In genomic region chr16:94396641-94397040, GRCm38 (mm10) we compare ENCODE assay signal across 12 mouse cellular contexts.
"Had no signal": no experiment of that assay in that cellular context is flagged by ENCODE, and none has a peak within 500 bp of the region (broad histone marks: within the 10 kb centered on the region; RNA-seq: fewer than 3 reads in every experiment).

No protein-coding gene starts in this region.

- H3K27me3 ChIP-seq: limb, embryonic 13.5 days; liver, embryonic 15.5 days; midbrain, embryonic 12.5 days; stomach, embryonic 15.5 days had no signal

- H3K4me2 ChIP-seq: limb, embryonic 13.5 days; liver, embryonic 15.5 days; midbrain, embryonic 12.5 days; stomach, embryonic 15.5 days had no signal

- H3K36me3 ChIP-seq: stomach, embryonic 15.5 days had no signal

- DNase-seq: kidney, adult 18-20 months; kidney, postnatal 10 days; left cerebral cortex, postnatal 4 days; lung, adult 2 months; lung, postnatal 10 days; right cerebral cortex, postnatal 14 days; thymus, postnatal 36 days had no signal

- H3K9ac ChIP-seq: limb, embryonic 13.5 days; liver, embryonic 15.5 days; midbrain, embryonic 12.5 days; stomach, embryonic 15.5 days had no signal

- H3K27ac ChIP-seq: limb, embryonic 13.5 days; liver, embryonic 15.5 days; macrophage; midbrain, embryonic 12.5 days; stomach, embryonic 15.5 days had no signal

- H3K4me1 ChIP-seq: midbrain, embryonic 12.5 days; stomach, embryonic 15.5 days had no signal

- H3K4me3 ChIP-seq: limb, embryonic 13.5 days; liver, embryonic 15.5 days; midbrain, embryonic 12.5 days; stomach, embryonic 15.5 days had no signal

- H3K9me3 ChIP-seq: limb, embryonic 13.5 days; liver, embryonic 15.5 days; midbrain, embryonic 12.5 days; stomach, embryonic 15.5 days had no signal
